Mouse (Mus musculus) T-helper 2 cell (primary cell): ENCODE measurements at regions not wholly inside any gene's neighbourhood (a gene's known extent, or its start where the extent isn't known, plus 50 kb on each side); places are given as distances from the start of the nearest gene placed in this dataset.

Experiments used
- in situ Hi-C: fragments of 300-600 bp; cut with MboI, MseI; formaldehyde crosslinking; loops from one replicate; pipeline ENCODE4 v1.15.1; 2025; ENCODE audit warnings: high pct_unique_total_duplicates

- in situ Hi-C loops = no loop called here
Measured at GRCm38 (mm10) chr13:69182478-69182877, 183.1 kb upstream of the Adcy2 start.

GRCm38 (mm10) chr13:69190661-69191060, 191.3 kb upstream of the Adcy2 start:
- in situ Hi-C loops = no loop called here

- in situ Hi-C loops = no loop called here
Measured at GRCm38 (mm10) chr13:69196464-69196871, 197.1 kb upstream of the Adcy2 start.

GRCm38 (mm10) chr13:69207741-69208568, 208.6 kb upstream of the Adcy2 start:
- in situ Hi-C loops = no loop called here

- in situ Hi-C loops = no loop called here
Measured at GRCm38 (mm10) chr13:69208569-69208881, 209.2 kb upstream of the Adcy2 start.

- in situ Hi-C loops = no loop called here
Measured at GRCm38 (mm10) chr13:69216579-69216978, 217.2 kb upstream of the Adcy2 start.

GRCm38 (mm10) chr13:69220425-69220824, 221.1 kb upstream of the Adcy2 start:
- in situ Hi-C loops = no loop called here

- in situ Hi-C loops = no loop called here
Measured at GRCm38 (mm10) chr13:69226538-69226937, 227.2 kb upstream of the Adcy2 start.

- in situ Hi-C loops = no loop called here
Measured at GRCm38 (mm10) chr13:69230361-69230943, 231.1 kb upstream of the Adcy2 start.

- in situ Hi-C loops = no loop called here
Measured at GRCm38 (mm10) chr13:69236386-69236785, 237.0 kb upstream of the Adcy2 start.

GRCm38 (mm10) chr13:69237918-69238317, 238.6 kb upstream of the Adcy2 start:
- in situ Hi-C loops = no loop called here

GRCm38 (mm10) chr13:69239261-69239915, 240.0 kb upstream of the Adcy2 start:
- in situ Hi-C loops = no loop called here

GRCm38 (mm10) chr13:69242544-69243296, 243.4 kb upstream of the Adcy2 start:
- in situ Hi-C loops = no loop called here

- in situ Hi-C loops = no loop called here
Measured at GRCm38 (mm10) chr13:69250334-69251129, 251.2 kb upstream of the Adcy2 start.

GRCm38 (mm10) chr13:69251130-69251561, 251.8 kb upstream of the Adcy2 start:
- in situ Hi-C loops = no loop called here

- in situ Hi-C loops = no loop called here
Measured at GRCm38 (mm10) chr13:69252335-69252734, 253.0 kb upstream of the Adcy2 start.

- in situ Hi-C loops = no loop called here
Measured at GRCm38 (mm10) chr13:69260485-69260884, 261.1 kb upstream of the Adcy2 start.

GRCm38 (mm10) chr13:69260972-69261371, 261.6 kb upstream of the Adcy2 start:
- in situ Hi-C loops = no loop called here

- in situ Hi-C loops = no loop called here
Measured at GRCm38 (mm10) chr13:69263722-69264121, 264.4 kb upstream of the Adcy2 start.

- in situ Hi-C loops = no loop called here
Measured at GRCm38 (mm10) chr13:69266071-69266470, 266.7 kb upstream of the Adcy2 start.

GRCm38 (mm10) chr13:69272506-69272905, 261.0 kb upstream of the Nsun2 start:
- in situ Hi-C loops = loop anchor here (10.0 kb wide), 1 partner anchor 1238 kb away; no protein-coding TSS in a partner anchor
